Mouse (Mus musculus) cerebellum, postnatal 14 days (tissue): ENCODE results near the gene Fam136a.

ENCODE experiments used
- DNase-seq, 2 experiments: peaks; one replicate each; pipeline ENCODE4 v3.0.0; 2021; ENCODE audit warnings: mixed read lengths in 2 of 2

The Fam136a gene

GRCm38 (mm10) chr6:86398986-86399385, 33.5 kb downstream of the Fam136a start:
- DNase-seq: no peak

- DNase-seq: no peak
Observed at GRCm38 (mm10) chr6:86399995-86400394, 34.5 kb downstream of the Fam136a start.

GRCm38 (mm10) chr6:86400972-86401371, 35.5 kb downstream of the Fam136a start:
- DNase-seq: peak; percentile 60 to 67

DNA sequence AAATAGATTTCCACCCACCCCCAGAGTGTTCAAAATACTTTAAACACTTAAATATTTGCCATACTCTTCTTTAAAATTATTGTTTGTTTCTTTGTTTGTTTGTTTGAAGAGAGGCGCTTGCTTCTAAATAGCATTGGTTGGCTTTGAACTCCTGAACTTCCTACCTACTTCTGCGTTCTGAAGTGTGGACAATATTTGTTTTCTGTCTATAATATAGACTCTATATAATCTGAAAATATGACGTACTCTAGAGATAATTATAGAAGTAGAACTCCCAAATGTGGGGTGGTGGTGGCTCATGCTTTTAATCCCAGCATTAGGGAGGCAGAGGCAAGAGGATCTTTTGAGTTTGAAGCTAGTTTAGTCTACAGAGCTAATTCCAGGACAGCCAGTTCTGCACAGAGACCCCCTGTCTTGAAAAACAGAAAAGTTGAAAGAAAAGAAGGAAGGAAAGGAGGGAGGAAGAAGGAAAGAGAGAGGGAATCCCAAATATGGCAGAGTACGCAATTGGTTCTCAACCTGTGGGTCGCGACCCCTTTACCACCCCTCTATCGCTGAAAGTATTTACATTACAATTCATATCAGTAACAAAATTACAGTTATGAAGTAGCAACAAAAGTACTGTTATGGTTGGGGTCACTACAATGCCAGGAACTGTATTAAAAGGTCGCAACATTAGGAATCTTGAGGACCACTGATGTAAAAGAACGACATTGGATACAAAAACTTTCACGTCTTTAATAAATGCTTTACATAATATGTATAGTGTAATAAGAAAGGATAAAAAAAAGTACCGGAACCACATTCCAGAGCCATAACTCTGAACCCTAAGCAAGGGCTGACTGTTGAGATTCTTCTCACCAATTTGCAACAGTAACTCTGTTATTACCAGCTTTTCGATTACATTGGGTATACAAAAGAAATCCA, 37.5 kb downstream of the Fam136a start:
- peak in 1 of 2 experiments; percentile 14 for DNase-seq

- DNase-seq: peak; percentile 95 to 96
Observed at GRCm38 (mm10) chr6:86403728-86404099, 38.3 kb downstream of the Fam136a start.

- peak; percentile 99 for DNase-seq
Observed at GRCm38 (mm10) chr6:86404100-86404861, 38.8 kb downstream of the Fam136a start, which contains the start of gene Tia1. TSS of gene Tia1 (plus strand) at chr6:86404219.

DNA sequence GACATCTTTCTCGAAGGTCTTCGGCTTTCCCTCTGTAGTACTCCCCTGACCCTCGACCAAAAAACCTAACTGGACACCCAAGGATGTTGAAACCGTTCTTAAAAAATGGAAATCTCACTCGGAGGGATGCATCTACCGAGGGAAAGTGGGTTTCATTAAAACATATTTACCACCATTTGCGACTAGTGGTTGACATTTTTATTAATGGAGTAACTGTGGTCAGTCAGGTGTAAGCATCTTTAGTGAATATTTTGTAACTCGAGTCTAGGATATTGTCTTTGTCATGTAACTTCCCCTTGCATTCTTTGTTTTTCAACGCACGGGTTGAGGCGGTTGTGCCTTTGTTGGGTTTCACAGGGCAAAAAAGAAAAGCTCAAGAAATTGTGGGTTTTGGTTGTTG, 39.5 kb downstream of the Fam136a start:
- DNase-seq: peak in 1 of 2 experiments; percentile 28

DNA sequence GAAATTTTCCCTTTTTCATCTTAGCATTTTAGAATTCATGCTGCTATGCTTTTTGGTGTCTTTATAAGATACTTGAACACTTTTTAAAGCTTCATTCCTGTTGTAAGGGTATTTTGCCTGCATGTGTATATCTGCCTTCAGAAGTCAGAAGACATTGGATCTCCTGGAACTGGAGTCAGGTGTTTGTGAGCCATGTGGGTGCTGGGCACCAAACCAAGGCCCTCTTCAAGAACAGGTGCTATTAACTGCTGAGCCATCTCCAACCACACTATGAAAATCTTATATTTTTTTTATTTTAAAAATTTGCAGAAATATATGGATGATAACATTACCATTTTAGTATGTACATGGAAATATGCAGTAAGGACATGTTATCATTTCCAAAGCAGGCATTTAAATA, 40.9 kb downstream of the Fam136a start:
- no peak for DNase-seq

GRCm38 (mm10) chr6:86418711-86419110, 53.3 kb downstream of the Fam136a start:
- no peak for DNase-seq

GRCm38 (mm10) chr6:86419239-86419638, 53.8 kb downstream of the Fam136a start:
- DNase-seq: no peak
